23 mouse cellular contexts compared by ENCODE assay signal in the genomic region with DNA sequence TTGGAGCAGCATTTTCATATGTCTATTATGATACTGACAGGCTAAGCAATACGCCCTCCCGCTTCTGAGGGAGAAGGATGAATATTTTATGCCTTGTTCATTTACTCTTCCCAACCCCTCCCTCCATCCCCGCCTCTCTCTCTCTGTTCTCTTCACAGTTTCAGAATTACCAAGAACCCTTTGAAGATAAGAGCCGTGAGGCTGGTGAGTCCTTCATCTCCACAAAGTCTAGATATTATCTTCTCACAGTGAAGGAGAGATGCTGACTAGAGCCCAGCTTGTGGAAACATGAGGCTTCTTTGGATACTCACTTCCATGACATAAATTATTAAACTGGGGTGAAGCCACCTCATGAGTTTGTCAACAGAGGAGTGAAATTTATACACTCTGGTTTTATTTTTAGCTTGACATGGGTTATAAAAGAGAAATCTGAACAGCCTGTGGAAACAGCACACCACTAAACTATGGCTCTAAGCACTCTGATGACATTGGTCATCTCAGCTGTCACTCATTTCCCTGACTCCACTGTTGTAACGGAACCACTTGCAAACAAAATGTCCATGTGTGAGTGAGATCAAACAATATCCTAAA.
DNase-seq lines count a peak whose midpoint lies in the region; ATAC-seq and TF ChIP-seq lines count a peak whose summit lies in the region.
"Had no signal": no experiment of that assay in that cellular context is flagged by ENCODE, and none has a peak within 500 bp of the region (broad histone marks: within the 10 kb centered on the region; RNA-seq: fewer than 3 reads in every experiment).

No protein-coding gene starts in this region.

- H3K27ac ChIP-seq in kidney, postnatal 0 days: no peak overlapping the region
- no peak overlapping the region for H3K27ac ChIP-seq in intestine, postnatal 0 days (ENCODE audit: low read depth, low read length)
- H3K27ac ChIP-seq: forebrain, embryonic 12.5 days; heart, adult 2 months; heart, embryonic 15.5 days; intestine, embryonic 15.5 days; limb, embryonic 12.5 days; liver, embryonic 12.5 days; neural tube, embryonic 13.5 days had no signal

- no peak overlapping the region for H3K4me3 ChIP-seq in kidney, postnatal 0 days (replicated peaks; ENCODE audit: low read depth, low read length)
- H3K4me3 ChIP-seq in intestine, postnatal 0 days (ENCODE audit: low read depth, low read length): no peak overlapping the region
- H3K4me3 ChIP-seq: forebrain, embryonic 12.5 days; heart, adult 2 months; heart, embryonic 15.5 days; intestine, embryonic 15.5 days; limb, embryonic 12.5 days; liver, embryonic 12.5 days; megakaryocyte, embryonic 14.5 days; neural tube, embryonic 13.5 days had no signal

- no peaks in the 10 kb centered on the region for H3K9me3 ChIP-seq in kidney, postnatal 0 days (replicated peaks; ENCODE audit: low read length)
- no peaks in the 10 kb centered on the region for H3K9me3 ChIP-seq in intestine, postnatal 0 days (ENCODE audit: control insufficient read depth)
- H3K9me3 ChIP-seq: forebrain, embryonic 12.5 days; heart, embryonic 15.5 days; intestine, embryonic 15.5 days; limb, embryonic 12.5 days; liver, embryonic 12.5 days; megakaryocyte, embryonic 14.5 days; neural tube, embryonic 13.5 days had no signal

- no peaks in the 10 kb centered on the region for H3K4me1 ChIP-seq in kidney, postnatal 0 days (replicated peaks; ENCODE audit: insufficient read depth, low read length)
- no peaks in the 10 kb centered on the region for H3K4me1 ChIP-seq in intestine, postnatal 0 days (replicated peaks; ENCODE audit: control insufficient read depth, insufficient read depth, low read length)
- H3K4me1 ChIP-seq: liver, embryonic 12.5 days had no signal

- H3K36me3 ChIP-seq in kidney, postnatal 0 days (ENCODE audit: insufficient read depth, low read length): no peaks in the 10 kb centered on the region
- no peaks in the 10 kb centered on the region for H3K36me3 ChIP-seq in intestine, postnatal 0 days (ENCODE audit: control insufficient read depth, insufficient read depth)
- H3K36me3 ChIP-seq: forebrain, embryonic 12.5 days; heart, embryonic 15.5 days; intestine, embryonic 15.5 days; limb, embryonic 12.5 days; liver, embryonic 12.5 days; neural tube, embryonic 13.5 days had no signal

- no peak for ATAC-seq in kidney, postnatal 0 days (replicated peaks; ENCODE audit: low FRiP score, low read depth)
- no peak for ATAC-seq in intestine, postnatal 0 days
- ATAC-seq: intestine, embryonic 15.5 days; liver, embryonic 12.5 days had no signal

- no peak for TF ChIP-seq POLR2A in brain, embryonic 14.5 days (IDR thresholded peaks at IDR 0.05; ENCODE audit: borderline replicate concordance, extremely low read depth, insufficient read depth, insufficient read length, poor library complexity, severe bottlenecking)

- TF ChIP-seq CTCF in kidney, postnatal 0 days (IDR thresholded peaks at IDR 0.05; ENCODE audit: low read depth): no peak
- no peak for TF ChIP-seq CTCF in brain, embryonic 14.5 days (IDR thresholded peaks at IDR 0.05; ENCODE audit: borderline replicate concordance, extremely low read depth, insufficient read depth, insufficient read length)
- TF ChIP-seq CTCF in intestine, postnatal 0 days (IDR thresholded peaks at IDR 0.05; ENCODE audit: low read depth): no peak

- no peak overlapping the region for H3K9ac ChIP-seq in kidney, postnatal 0 days (ENCODE audit: low read depth, low read length)
- H3K9ac ChIP-seq in intestine, postnatal 0 days (ENCODE audit: low read depth, low read length): no peak overlapping the region
- H3K9ac ChIP-seq: forebrain, embryonic 12.5 days; heart, embryonic 15.5 days; intestine, embryonic 15.5 days; limb, embryonic 12.5 days; liver, embryonic 12.5 days; neural tube, embryonic 13.5 days had no signal

- 60% methylated on average over 5 of the region's 5 CpGs for WGBS in kidney, postnatal 0 days
- WGBS in intestine, postnatal 0 days: 82% methylated on average over 5 of the region's 5 CpGs

- peak; percentile 67 for DNase-seq in gastrocnemius, adult 18-20 months (ENCODE audit: low spot score)
- no peak for DNase-seq in gastrocnemius, postnatal 36 days
- peak; percentile 72 for DNase-seq in kidney, postnatal 0 days (ENCODE audit: low spot score)
- no peak for DNase-seq in kidney, adult 8-10 months
- DNase-seq in brain, embryonic 14.5 days (ENCODE audit: low read depth): peak; percentile 49
- no peak for DNase-seq in cerebellum, adult 11 months
- DNase-seq: adrenal gland, adult 8-10 months; cerebellum, adult 11-12 months; cerebellum, postnatal 25 days; embryo, embryonic 11 days; heart, adult 2 months; kidney, postnatal 10 days; lung, adult 2 months; right cerebral cortex, adult 18-20 months; thymus, postnatal 14 days had no signal

- intact Hi-C loops in gastrocnemius, postnatal 36 days (cut with DNase I): no loop called here

- no peaks in the 10 kb centered on the region for H3K27me3 ChIP-seq in kidney, postnatal 0 days (ENCODE audit: insufficient read depth, low read length)
- H3K27me3 ChIP-seq in intestine, postnatal 0 days (replicated peaks; ENCODE audit: control insufficient read depth, insufficient read depth, low read length): no peaks in the 10 kb centered on the region
- H3K27me3 ChIP-seq: forebrain, embryonic 12.5 days; heart, embryonic 15.5 days; intestine, embryonic 15.5 days; limb, embryonic 12.5 days; liver, embryonic 12.5 days; megakaryocyte, embryonic 14.5 days; neural tube, embryonic 13.5 days had no signal

- no peak overlapping the region for H3K4me2 ChIP-seq in kidney, postnatal 0 days (ENCODE audit: low read length)
- H3K4me2 ChIP-seq in intestine, postnatal 0 days (replicated peaks; ENCODE audit: low read depth): no peak overlapping the region
- H3K4me2 ChIP-seq: forebrain, embryonic 12.5 days; heart, embryonic 15.5 days; intestine, embryonic 15.5 days; limb, embryonic 12.5 days; liver, embryonic 12.5 days; neural tube, embryonic 13.5 days had no signal

Comparison
In these comparisons a context has a peak if more than half of its experiments do, and no peak if none do; other contexts are left out.
1. DNase-seq: peak in gastrocnemius, adult 18-20 months (single experiment), kidney, postnatal 0 days (single experiment) and brain, embryonic 14.5 days (single experiment); none in gastrocnemius, postnatal 36 days (0 of 2), kidney, adult 8-10 months (0 of 2) and cerebellum, adult 11 months (single experiment).